Mouse (Mus musculus) myocyte (in vitro differentiated cells): Measurements from ENCODE around the gene Mcl1.

Experiments used
- E2F4 ChIP-seq: IDR thresholded peaks from one replicate; pipeline ENCODE4 v1.6.1; 2011; ENCODE audit warnings: mild to moderate bottlenecking, control low read depth, moderate library complexity; ENCODE audit not compliant: insufficient read depth
- MAX ChIP-seq: IDR thresholded peaks from one replicate; pipeline ENCODE4 v1.6.1; 2011; ENCODE audit warnings: low read depth, mild to moderate bottlenecking, control low read depth
- MYOG ChIP-seq, 3 experiments: IDR thresholded peaks; one replicate each; pipeline ENCODE4 v1.6.1; 2011; ENCODE audit warnings: control low read depth in 2 of 3, low read depth in 2 of 3, mild to moderate bottlenecking in 2 of 3; ENCODE audit not compliant: insufficient read length in 2 of 3, control insufficient read depth in 1 of 3, insufficient read depth in 1 of 3
- POLR2A ChIP-seq: IDR thresholded peaks from one replicate; pipeline ENCODE4 v1.6.1; 2011; ENCODE audit warnings: low read depth, mild to moderate bottlenecking, control low read depth, moderate library complexity; ENCODE audit not compliant: insufficient read length
- POLR2AphosphoS2 ChIP-seq: IDR thresholded peaks from one replicate; pipeline ENCODE4 v1.6.1; 2011; ENCODE audit warnings: low read depth, control low read depth; ENCODE audit not compliant: insufficient read length
- SRF ChIP-seq: IDR thresholded peaks from one replicate; pipeline ENCODE4 v1.6.1; 2011; ENCODE audit warnings: low read depth; ENCODE audit not compliant: control insufficient read depth, insufficient read length
- TCF12 ChIP-seq: IDR thresholded peaks from one replicate; pipeline ENCODE4 v1.6.1; 2011; ENCODE audit warnings: mild to moderate bottlenecking, control low read depth; ENCODE audit not compliant: poor library complexity, insufficient read depth, severe bottlenecking
- TCF3 ChIP-seq: IDR thresholded peaks from one replicate; pipeline ENCODE4 v1.6.1; 2011; ENCODE audit warnings: low read depth, control low read depth; ENCODE audit not compliant: insufficient read length
- USF1 ChIP-seq: IDR thresholded peaks from one replicate; pipeline ENCODE4 v1.6.1; 2011; ENCODE audit warnings: low read depth, mild to moderate bottlenecking, control low read depth, moderate library complexity

DNA sequence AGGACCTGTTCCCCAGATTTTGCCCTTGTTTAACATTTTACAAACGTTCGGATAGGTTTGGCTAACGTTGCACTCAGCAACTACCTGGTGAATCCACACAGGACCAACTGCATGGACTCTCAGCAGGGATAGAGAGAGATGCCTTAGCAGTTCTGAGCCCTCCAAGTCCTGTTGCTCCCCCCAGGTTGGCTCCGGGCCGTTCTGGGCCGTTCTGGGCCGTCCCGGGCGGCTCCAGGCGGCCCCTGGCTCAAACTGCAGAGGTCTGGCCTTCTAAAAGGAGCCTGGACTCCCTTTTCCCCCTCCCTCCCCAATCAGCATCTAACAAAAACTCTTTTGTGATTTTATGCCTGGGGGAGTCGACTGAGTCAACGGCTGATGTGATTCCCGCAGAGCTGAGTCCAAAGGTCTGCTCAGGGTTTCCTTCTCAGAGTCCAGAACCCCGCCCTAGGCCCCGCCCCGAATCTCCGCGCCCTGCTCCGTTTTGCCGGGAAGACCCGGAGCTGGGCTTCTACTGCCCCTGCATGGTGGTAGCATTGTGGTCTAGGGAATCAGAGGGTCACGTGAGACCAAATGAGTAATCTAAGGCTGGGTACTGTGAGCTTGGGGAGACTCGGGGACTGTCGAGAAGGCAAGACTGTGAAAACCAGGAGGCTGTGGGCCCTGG lies 43.4 kb downstream of the Mcl1 start:
- TF ChIP-seq POLR2AphosphoS2 (no peak), MAX (no peak), TCF3 (no peak), POLR2A (no peak), MYOG (IDR thresholded peaks at IDR 0.05; ENCODE audit: control insufficient read depth in 1 of 3, insufficient read depth in 1 of 3, insufficient read length in 2 of 3, low read depth in 2 of 3) (peak in 1 of 3 experiments; percentile 28), USF1 (peak; percentile 89), TCF12 (no peak), E2F4 (no peak), SRF (no peak)
